Mouse (Mus musculus) forebrain, embryonic 12.5 days (tissue): ENCODE data around the gene Palb2. TPM values are rescaled to one million over a fixed set of nuclear protein-coding genes. Genes with fewer than 3 reads are reported as not detected.
"Not testable (repeated sequence)": the region's sequence is repeated elsewhere in the genome, so short reads cannot be mapped to it uniquely, and the experiment has no call there.

Experiments used
- ATAC-seq: fragments of 200-750 bp; cut with Nextera tagmentation; 2 replicates; pipeline ENCODE4 v1.8.0; 2017; ENCODE audit warnings: moderate TSS enrichment; ENCODE audit not compliant: low FRiP score
- H3K27ac ChIP-seq: fragments of 300-500 bp; sonication (generic); 2 replicates; pipeline ENCODE4 v1.5.1; 2016; ENCODE audit warnings: mild to moderate bottlenecking
- H3K27me3 ChIP-seq: fragments of 300-500 bp; sonication (generic); 2 replicates; pipeline ENCODE4 v1.6.1; 2016; ENCODE audit warnings: mild to moderate bottlenecking
- H3K36me3 ChIP-seq: fragments of 300-500 bp; sonication (generic); replicated peaks from 2 replicates; pipeline ENCODE4 v1.6.1; 2016; ENCODE audit warnings: mild to moderate bottlenecking
- H3K4me1 ChIP-seq: fragments of 300-500 bp; sonication (generic); 2 replicates; pipeline ENCODE4 v1.6.1; 2016
- H3K4me2 ChIP-seq: fragments of 300-500 bp; sonication (generic); 2 replicates; pipeline ENCODE4 v1.6.1; 2016; ENCODE audit warnings: mild to moderate bottlenecking, moderate library complexity
- H3K4me3 ChIP-seq: fragments of 300-500 bp; sonication (generic); replicated peaks from 2 replicates; pipeline ENCODE4 v1.5.1; 2016; ENCODE audit warnings: mild to moderate bottlenecking
- H3K9ac ChIP-seq: fragments of 300-500 bp; sonication (generic); 2 replicates; pipeline ENCODE4 v1.6.1; 2016; ENCODE audit warnings: mild to moderate bottlenecking
- H3K9me3 ChIP-seq: fragments of 300-500 bp; sonication (generic); 2 replicates; pipeline ENCODE4 v1.6.1; 2016
- WGBS: fragments of 180-500 bp; shearing (Covaris S2); methylation state at CpG from one replicate; pipeline ENCODE4 v1.1.7; 2016; 5-methylcytosine and 5-hydroxymethylcytosine counted together
- polyA plus RNA-seq: library from polyadenylated mRNA; unstranded; fragments of >200 nt; fragmentation: Nextera tagmentation; extraction: Ambion mirVana; gene quantifications from 2 replicates; pipeline ENCODE4 v1.2.1, GENCODE M21; 2016

Palb2 gene
- polyA plus RNA-seq, 1 experiment from 2014 or later = 22.2 TPM

DNA sequence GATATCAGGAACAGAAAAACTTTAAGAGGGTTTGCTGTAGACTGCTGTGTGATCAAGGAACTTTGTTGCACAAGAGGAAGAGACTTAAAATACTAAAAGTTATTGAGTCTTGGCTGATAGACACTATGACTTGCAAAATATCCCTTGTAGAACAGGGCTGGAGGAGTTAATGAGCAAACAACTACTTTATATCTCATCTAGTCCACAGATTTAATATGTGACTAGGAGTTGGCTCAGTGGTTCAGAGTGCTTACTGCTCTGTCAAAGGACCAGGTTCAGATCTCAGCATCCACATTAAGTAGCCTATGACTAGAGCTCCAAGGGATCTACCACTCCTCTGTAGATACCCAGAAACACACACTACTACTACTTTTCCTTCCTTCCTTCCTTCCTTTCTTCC is 4.3 kb upstream of the Palb2 start:
- no peak overlapping the region for H3K4me2 ChIP-seq
- peaks cover 69% of the 10 kb centered on the region for H3K36me3 ChIP-seq
- ATAC-seq = no peak
- H3K27me3 ChIP-seq = no peaks in the 10 kb centered on the region
- no peak overlapping the region for H3K4me3 ChIP-seq
- no peak overlapping the region for H3K27ac ChIP-seq
- peaks cover 11% of the 10 kb centered on the region for H3K4me1 ChIP-seq
- H3K9me3 ChIP-seq = no peaks in the 10 kb centered on the region
- H3K9ac ChIP-seq = no peak overlapping the region

- H3K4me3 ChIP-seq = no peak overlapping the region
- WGBS = 74% methylated on average over 10 of the region's 10 CpGs
- peaks cover 18% of the 10 kb centered on the region for H3K4me1 ChIP-seq
- peaks cover 50% of the 10 kb centered on the region for H3K36me3 ChIP-seq
- H3K9me3 ChIP-seq = no peaks in the 10 kb centered on the region
- H3K27ac ChIP-seq = no peak overlapping the region
- H3K27me3 ChIP-seq = no peaks in the 10 kb centered on the region
- no peak overlapping the region for H3K4me2 ChIP-seq
- no peak for ATAC-seq
- no peak overlapping the region for H3K9ac ChIP-seq
Measured at GRCm38 (mm10) chr7:122135070-122135469, 2.3 kb upstream of the Palb2 start.

DNA sequence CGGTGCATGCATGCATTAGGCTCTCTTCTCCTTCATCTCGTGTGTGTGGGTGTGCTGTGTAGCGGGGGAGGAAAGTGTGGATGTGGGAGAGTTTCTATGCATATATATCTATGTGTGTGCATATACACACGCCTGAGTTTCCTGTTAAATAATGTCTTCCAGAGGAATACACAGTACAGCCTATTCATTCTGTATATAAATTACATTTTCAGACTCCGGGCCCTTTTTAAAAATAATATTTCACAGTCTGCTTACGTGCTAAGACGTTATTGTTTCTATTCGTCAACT is 497 bp upstream of the Palb2 start:
- ATAC-seq = no peak
- Histone ChIP-seq H3K4me1 (peaks cover 18% of the 10 kb centered on the region), H3K36me3 (peaks cover 34% of the 10 kb centered on the region), H3K27me3 (no peaks in the 10 kb centered on the region), H3K4me3 (peak overlapping the region; percentile 73), H3K27ac (peak overlapping the region; percentile 25; the same call in 1 of the 2 replicates), H3K9me3 (no peaks in the 10 kb centered on the region), H3K4me2 (peak overlapping the region; percentile 71), H3K9ac (peak overlapping the region; percentile 78)
- 16% methylated on average over 8 of the region's 8 CpGs for WGBS

GRCm38 (mm10) chr7:122131834-122132233 is 951 bp downstream of the Palb2 start:
- Histone ChIP-seq H3K4me3 (peak overlapping the region; percentile 73), H3K36me3 (peaks cover 34% of the 10 kb centered on the region), H3K27ac (no peak overlapping the region), H3K9me3 (no peaks in the 10 kb centered on the region), H3K9ac (peak overlapping the region; percentile 78), H3K4me2 (peak overlapping the region; percentile 74), H3K27me3 (no peaks in the 10 kb centered on the region), H3K4me1 (peaks cover 18% of the 10 kb centered on the region)
- ATAC-seq = no peak

DNA sequence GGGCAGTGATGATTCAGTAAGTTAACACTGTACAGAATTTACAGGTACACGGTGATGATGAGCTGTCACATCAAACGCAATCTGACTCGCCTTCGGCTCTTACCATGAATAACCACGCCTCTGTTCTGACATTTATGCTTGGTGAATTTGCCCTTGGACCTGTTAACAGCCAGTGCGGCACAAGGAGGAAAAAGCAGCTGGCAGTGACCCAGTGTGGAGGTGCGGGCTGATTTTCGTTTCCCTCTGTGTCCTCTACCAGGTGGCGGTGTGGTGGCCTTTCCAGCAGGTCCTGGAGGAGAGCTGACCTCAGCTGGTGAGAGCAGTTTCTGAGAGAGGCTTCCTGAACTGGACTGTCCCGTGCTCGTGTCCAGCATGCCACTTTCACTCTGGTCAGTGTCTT is 5.8 kb downstream of the Palb2 start:
- no peaks in the 10 kb centered on the region for H3K9me3 ChIP-seq

GRCm38 (mm10) chr7:122125636-122126035 is 7.1 kb downstream of the Palb2 start:
- Histone ChIP-seq H3K27ac (no peak overlapping the region), H3K4me1 (no peaks in the 10 kb centered on the region), H3K4me2 (no peak overlapping the region), H3K27me3 (no peaks in the 10 kb centered on the region), H3K9me3 (no peaks in the 10 kb centered on the region), H3K4me3 (no peak overlapping the region), H3K36me3 (peaks cover 63% of the 10 kb centered on the region), H3K9ac (no peak overlapping the region)
- WGBS = 70% methylated on average over 8 of the region's 8 CpGs
- no peak for ATAC-seq

More for the DNA sequence above, 5.8 kb downstream of the Palb2 start:
- H3K4me1 ChIP-seq = peaks cover 6% of the 10 kb centered on the region; the same call in 1 of the 2 replicates
- peaks cover 53% of the 10 kb centered on the region for H3K36me3 ChIP-seq
- no peak overlapping the region for H3K27ac ChIP-seq
- ATAC-seq = no peak
- no peak overlapping the region for H3K4me2 ChIP-seq
- no peak overlapping the region for H3K4me3 ChIP-seq
- H3K27me3 ChIP-seq = no peaks in the 10 kb centered on the region
- 96% methylated on average over 11 of the region's 11 CpGs for WGBS
- no peak overlapping the region for H3K9ac ChIP-seq

GRCm38 (mm10) chr7:122123518-122123917 is 9.3 kb downstream of the Palb2 start:
- Histone ChIP-seq H3K9me3 (no peaks in the 10 kb centered on the region), H3K27ac (no peak overlapping the region), H3K4me3 (no peak overlapping the region), H3K36me3 (peaks cover 76% of the 10 kb centered on the region), H3K9ac (no peak overlapping the region), H3K4me2 (no peak overlapping the region), H3K4me1 (no peaks in the 10 kb centered on the region), H3K27me3 (no peaks in the 10 kb centered on the region)
- ATAC-seq = no peak
- WGBS = 91% methylated on average over 4 of the region's 4 CpGs

- no peaks in the 10 kb centered on the region for H3K27me3 ChIP-seq
- no peak overlapping the region for H3K27ac ChIP-seq
- no peak overlapping the region for H3K4me2 ChIP-seq
- no peak overlapping the region for H3K4me3 ChIP-seq
- H3K9ac ChIP-seq = no peak overlapping the region
- no peaks in the 10 kb centered on the region for H3K9me3 ChIP-seq
- no peaks in the 10 kb centered on the region for H3K4me1 ChIP-seq
- no peak for ATAC-seq
- WGBS = 97% methylated on average over 6 of the region's 6 CpGs
- peaks cover 42% of the 10 kb centered on the region for H3K36me3 ChIP-seq
Measured at GRCm38 (mm10) chr7:122108206-122108605, 24.6 kb downstream of the Palb2 start.

DNA sequence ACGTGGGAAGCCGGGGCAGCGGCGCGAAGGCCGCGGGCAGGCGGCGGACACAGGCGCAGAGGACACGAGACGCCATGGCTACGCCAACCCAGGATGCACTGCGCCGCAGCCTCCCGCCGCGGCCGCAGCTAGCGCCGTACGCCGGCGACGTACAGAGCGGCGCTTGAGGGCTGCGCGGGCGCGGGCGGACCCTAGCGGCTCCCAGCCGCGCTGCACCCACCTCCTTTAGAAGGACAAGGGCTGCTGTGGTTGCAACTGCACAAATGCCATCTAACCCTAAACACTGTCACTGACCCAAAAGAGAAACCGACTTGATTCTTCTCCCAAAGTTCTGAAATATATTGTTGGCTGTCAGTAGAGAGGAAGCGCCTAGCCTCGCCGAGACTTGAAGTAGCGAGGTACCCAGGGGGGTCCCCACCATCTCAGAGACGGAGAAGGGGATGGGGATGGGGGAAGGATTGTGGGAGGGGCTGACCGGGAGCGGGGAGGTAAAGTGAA is 31.0 kb downstream of the Palb2 start, which contains the start of gene Ndufab1:
Gene Ndufab1 (minus strand): TSS at position 140 of the 498 bp plus-strand sequence.
- Histone ChIP-seq H3K4me1 (peaks cover 13% of the 10 kb centered on the region), H3K9ac (peak within 1 kb of the TSS; percentile 76), H3K4me2 (peak within 1 kb of the TSS; percentile 83), H3K27ac (no peak within 1 kb of the TSS), H3K36me3 (peaks cover 20% of the 10 kb centered on the region), H3K9me3 (no peaks in the 10 kb centered on the region), H3K4me3 (peak within 1 kb of the TSS; percentile 60), H3K27me3 (no peaks in the 10 kb centered on the region)
- peak; percentile 99 for ATAC-seq
- WGBS = under 1% methylated on average over 32 of the region's 43 CpGs

- H3K36me3 ChIP-seq = peaks cover 23% of the 10 kb centered on the region
- H3K27ac ChIP-seq, H3K27me3 ChIP-seq, H3K9me3 ChIP-seq: not testable (repeated sequence)
- peak overlapping the region; percentile 83 for H3K4me2 ChIP-seq
- peak overlapping the region; percentile 60 for H3K4me3 ChIP-seq
- peak overlapping the region; percentile 76 for H3K9ac ChIP-seq
- ATAC-seq = peak; percentile 80
- WGBS = 7% methylated on average over 25 of the region's 28 CpGs
- H3K4me1 ChIP-seq = peaks cover 13% of the 10 kb centered on the region
Measured at GRCm38 (mm10) chr7:122101014-122101746, 31.6 kb downstream of the Palb2 start.

- 67% methylated on average over 4 of the region's 4 CpGs for WGBS
- peaks cover 13% of the 10 kb centered on the region for H3K4me1 ChIP-seq
- no peak for ATAC-seq
- H3K4me3 ChIP-seq = no peak overlapping the region
- H3K9ac ChIP-seq = no peak overlapping the region
- H3K36me3 ChIP-seq = peaks cover 42% of the 10 kb centered on the region
- H3K27me3 ChIP-seq = no peaks in the 10 kb centered on the region
- no peak overlapping the region for H3K27ac ChIP-seq
- H3K9me3 ChIP-seq = no peaks in the 10 kb centered on the region
- no peak overlapping the region for H3K4me2 ChIP-seq
Measured at GRCm38 (mm10) chr7:122099222-122099621, 33.6 kb downstream of the Palb2 start.

DNA sequence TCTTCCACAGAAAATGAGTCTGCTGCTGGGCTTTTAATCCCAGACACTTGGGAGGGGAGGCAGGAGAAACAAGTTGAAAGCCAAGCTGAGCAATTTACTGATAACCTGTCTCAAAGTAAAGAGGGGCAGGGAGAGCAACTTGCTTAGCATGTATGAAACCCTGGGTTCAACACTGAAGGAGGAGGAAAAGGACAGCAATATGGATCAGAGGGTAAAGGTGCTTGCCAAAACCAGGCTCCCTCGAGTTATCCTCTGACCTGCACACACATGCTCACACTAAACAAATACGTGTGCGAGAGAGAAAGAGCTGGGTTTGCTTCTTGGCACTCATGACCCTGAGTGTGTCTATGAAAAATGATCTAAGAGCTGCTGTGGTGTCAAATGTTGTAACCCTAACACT is 34.8 kb downstream of the Palb2 start:
- Histone ChIP-seq H3K9me3 (no peaks in the 10 kb centered on the region), H3K9ac (no peak overlapping the region), H3K4me3 (no peak overlapping the region), H3K36me3 (peaks cover 51% of the 10 kb centered on the region), H3K4me2 (no peak overlapping the region), H3K27me3 (no peaks in the 10 kb centered on the region), H3K4me1 (peaks cover 13% of the 10 kb centered on the region), H3K27ac (no peak overlapping the region)
- WGBS = 94% methylated on average over 3 of the region's 3 CpGs
- no peak for ATAC-seq
